Mouse (Mus musculus) liver, adult 2 months (tissue): ENCODE results near the gene Jak2. TPM values are rescaled to one million over a fixed set of nuclear protein-coding genes. Genes with fewer than 3 reads are reported as not detected.

Experiments used
- DNase-seq: peaks from one replicate; pipeline ENCODE4 v3.0.0-alpha.2; 2011; ENCODE audit warnings: low read depth, low spot score; ENCODE audit errors: extremely low read depth
- H3K27ac ChIP-seq: fragments of 200-500 bp; replicated peaks from 2 replicates; pipeline ENCODE4 v1.5.1; 2012; ENCODE audit warnings: low read depth, mild to moderate bottlenecking, control low read depth, inconsistent platforms, low read length; ENCODE audit not compliant: insufficient read depth
- H3K27me3 ChIP-seq: fragments of 200-500 bp; 2 replicates; pipeline ENCODE4 v1.6.1; 2012; ENCODE audit warnings: mild to moderate bottlenecking, moderate library complexity, low read length, inconsistent platforms; ENCODE audit not compliant: control insufficient read depth, insufficient read depth
- H3K36me3 ChIP-seq: fragments of 200-500 bp; 2 replicates; pipeline ENCODE4 v1.6.1; 2012; ENCODE audit warnings: low read length, inconsistent platforms; ENCODE audit not compliant: control insufficient read depth, insufficient read depth
- H3K4me1 ChIP-seq: fragments of 200-500 bp; 2 replicates; pipeline ENCODE4 v1.6.1; 2011; ENCODE audit warnings: low read length; ENCODE audit not compliant: control insufficient read depth, insufficient read depth
- H3K4me3 ChIP-seq: fragments of 200-500 bp; 2 replicates; pipeline ENCODE4 v1.5.1; 2011; ENCODE audit warnings: low read depth, mild to moderate bottlenecking, control low read depth, low read length, moderate library complexity; ENCODE audit not compliant: insufficient read depth
- H3K79me2 ChIP-seq: fragments of 200-500 bp; 2 replicates; pipeline ENCODE4 v1.6.1; 2012; ENCODE audit warnings: inconsistent platforms, mild to moderate bottlenecking, low read length, moderate library complexity; ENCODE audit not compliant: control insufficient read depth, insufficient read depth
- H3K9ac ChIP-seq: fragments of 200-500 bp; 2 replicates; pipeline ENCODE4 v1.6.1; 2012; ENCODE audit warnings: low read depth, mild to moderate bottlenecking, control low read depth, inconsistent platforms, low read length
- CTCF ChIP-seq: fragments of 200-500 bp; IDR thresholded peaks from 2 replicates; pipeline ENCODE4 v1.5.1; 2011; ENCODE audit warnings: low read depth, low read length, control low read depth
- POLR2A ChIP-seq: fragments of 200-500 bp; IDR thresholded peaks from 2 replicates; pipeline ENCODE4 v1.6.1; 2011; ENCODE audit warnings: low read length, control low read depth; ENCODE audit not compliant: insufficient read depth; ENCODE audit errors: extremely low read depth
- WGBS: fragments of 180-500 bp; shearing (Covaris S2); methylation state at CpG from one replicate; pipeline ENCODE4 v1.1.7; 2018; 5-methylcytosine and 5-hydroxymethylcytosine counted together
- polyA plus RNA-seq: library from polyadenylated mRNA; depleted of rRNA; stranded (reverse); fragments of >200 nt; gene quantifications from 2 replicates; pipeline ENCODE4 v1.2.3, GENCODE M21; 2012
- total RNA-seq: library from RNA; depleted of rRNA; stranded (reverse); fragments of >200 nt; gene quantifications from 2 replicates; pipeline ENCODE4 v1.2.3, GENCODE M21; 2014

Gene Jak2
- total and polyA plus RNA-seq, 2 experiments, result 2.1 to 13.0 TPM

DNA sequence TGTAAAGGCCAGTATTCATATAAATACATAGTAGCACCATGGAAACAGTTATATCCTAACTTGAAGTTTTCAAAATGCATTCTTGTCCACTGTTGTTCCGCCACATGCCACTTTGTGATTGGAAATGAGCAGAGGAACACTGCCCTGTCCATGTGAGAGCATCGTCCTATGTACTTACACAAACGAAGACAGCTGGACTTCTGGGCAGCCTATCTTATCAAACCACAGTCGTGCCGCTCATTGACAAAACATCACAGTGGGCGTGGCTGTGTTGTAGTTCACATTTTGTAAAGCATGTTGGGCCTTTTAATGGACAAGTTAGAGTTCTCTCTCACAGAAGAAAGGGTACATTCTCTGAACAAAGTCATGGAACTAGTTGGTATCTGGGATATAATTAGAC is 18.9 kb upstream of the Jak2 start:
- DNase-seq, result no peak
- H3K36me3 ChIP-seq, result no peaks in the 10 kb centered on the region
- no peaks in the 10 kb centered on the region for H3K4me1 ChIP-seq
- 74% methylated on average over 6 of the region's 6 CpGs for WGBS
- H3K27ac ChIP-seq, result no peak overlapping the region
- no peaks in the 10 kb centered on the region for H3K79me2 ChIP-seq
- H3K4me3 ChIP-seq, result no peak overlapping the region
- no peaks in the 10 kb centered on the region for H3K27me3 ChIP-seq
- TF ChIP-seq POLR2A, result no peak
- TF ChIP-seq CTCF, result no peak
- no peak overlapping the region for H3K9ac ChIP-seq

DNA sequence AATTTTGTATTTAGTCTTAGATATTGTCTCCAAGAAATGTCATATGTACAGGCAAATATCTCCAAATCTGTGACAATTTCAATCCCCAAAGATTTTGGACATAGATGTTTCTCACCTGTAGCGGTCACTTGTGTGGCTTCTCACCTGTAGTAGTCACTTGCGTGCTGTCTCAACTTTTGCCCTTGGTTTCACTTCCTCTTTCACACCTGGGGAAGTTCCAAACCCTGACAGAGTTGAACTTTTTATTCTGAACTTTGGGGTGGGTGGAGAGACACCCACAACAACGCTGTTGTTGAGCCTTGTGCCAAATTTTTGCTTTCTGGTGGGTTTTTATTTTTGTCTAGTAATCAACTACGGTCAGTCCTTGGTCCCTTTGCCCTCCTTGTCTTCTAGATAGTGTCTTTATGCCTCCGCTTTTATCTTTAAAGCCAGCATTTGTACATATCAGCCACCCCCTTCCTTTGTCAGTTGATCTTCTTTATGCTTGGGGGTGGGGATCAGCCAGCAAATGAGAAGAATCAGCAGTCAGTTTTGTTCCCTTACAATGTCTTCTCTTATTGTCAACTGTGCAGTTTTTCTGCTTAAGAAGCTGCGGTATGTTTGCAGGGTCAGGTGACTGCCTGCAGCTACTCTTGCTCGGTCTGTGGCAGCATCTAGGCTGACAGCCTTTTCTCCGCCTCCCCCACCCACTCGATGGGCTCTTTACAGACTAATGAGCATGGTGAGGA is 14.8 kb upstream of the Jak2 start:
- no peaks in the 10 kb centered on the region for H3K27me3 ChIP-seq
- no peaks in the 10 kb centered on the region for H3K79me2 ChIP-seq
- H3K27ac ChIP-seq, result no peak overlapping the region
- no peak for TF ChIP-seq POLR2A
- TF ChIP-seq CTCF, result no peak
- WGBS, result 67% methylated on average over 9 of the region's 9 CpGs
- H3K9ac ChIP-seq, result no peak overlapping the region
- no peaks in the 10 kb centered on the region; the same call in 1 of the 2 replicates for H3K4me1 ChIP-seq
- DNase-seq, result no peak
- H3K4me3 ChIP-seq, result no peak overlapping the region
- no peaks in the 10 kb centered on the region for H3K36me3 ChIP-seq

DNA sequence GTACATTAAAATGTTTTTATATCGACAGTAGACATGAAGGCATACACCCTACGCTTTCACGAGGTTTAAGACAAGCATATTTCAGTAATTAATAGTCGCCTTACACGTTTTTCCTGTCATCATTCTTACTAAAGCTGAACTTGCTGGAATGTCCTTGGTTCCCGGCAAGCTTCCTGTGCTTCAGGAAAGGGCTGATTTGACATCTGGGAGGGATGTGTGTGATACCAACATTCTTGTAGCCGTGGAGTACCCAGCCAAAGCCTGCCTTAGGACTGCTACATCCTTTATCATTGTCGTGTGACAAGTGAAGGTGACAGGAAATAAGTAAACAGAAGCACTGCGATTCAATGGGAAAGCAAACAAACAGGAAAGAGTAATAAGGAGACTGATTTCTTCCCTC is 13.5 kb upstream of the Jak2 start:
- no peak overlapping the region for H3K4me3 ChIP-seq
- no peak for TF ChIP-seq CTCF
- TF ChIP-seq POLR2A, result no peak
- no peaks in the 10 kb centered on the region for H3K79me2 ChIP-seq
- H3K27me3 ChIP-seq, result no peaks in the 10 kb centered on the region
- H3K27ac ChIP-seq, result no peak overlapping the region
- no peaks in the 10 kb centered on the region for H3K36me3 ChIP-seq
- 50% methylated on average over 9 of the region's 9 CpGs for WGBS
- peak; percentile 18 for DNase-seq
- no peak overlapping the region for H3K9ac ChIP-seq
- no peaks in the 10 kb centered on the region; the same call in 1 of the 2 replicates for H3K4me1 ChIP-seq

- WGBS, result 66% methylated on average over 7 of the region's 7 CpGs
- Histone ChIP-seq H3K9ac (no peak overlapping the region), H3K36me3 (no peaks in the 10 kb centered on the region), H3K79me2 (no peaks in the 10 kb centered on the region), H3K4me1 (no peaks in the 10 kb centered on the region; the same call in 1 of the 2 replicates), H3K27ac (no peak overlapping the region), H3K27me3 (no peaks in the 10 kb centered on the region), H3K4me3 (no peak overlapping the region)
- DNase-seq, result no peak
- TF ChIP-seq POLR2A (no peak), CTCF (no peak)
Observed at GRCm38 (mm10) chr19:29239513-29240235, 12.0 kb upstream of the Jak2 start.

- WGBS, result 36% methylated on average over 2 of the region's 2 CpGs
- H3K9ac ChIP-seq, result no peak overlapping the region
- no peaks in the 10 kb centered on the region for H3K79me2 ChIP-seq
Observed at GRCm38 (mm10) chr19:29240676-29241075, 11.0 kb upstream of the Jak2 start.

DNA sequence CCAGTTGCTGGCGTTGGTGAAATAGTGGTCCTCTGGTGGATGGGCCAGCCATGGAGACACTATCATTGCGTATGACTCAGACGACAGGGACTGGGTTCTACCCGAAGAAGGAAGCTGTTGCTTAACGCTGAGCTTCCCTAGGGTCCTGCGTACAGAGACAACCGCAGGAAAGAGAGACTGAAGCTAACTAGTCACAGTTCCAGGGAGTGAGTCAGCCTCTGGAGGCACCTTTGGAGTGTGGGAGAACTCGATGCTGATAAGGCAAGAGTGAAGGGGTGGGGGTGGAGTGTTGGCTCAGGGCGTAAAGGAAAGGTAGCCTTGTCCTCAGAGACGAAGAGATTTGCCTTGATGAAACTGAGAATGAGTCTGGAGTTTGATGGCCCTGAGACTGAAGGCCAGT is 10.0 kb upstream of the Jak2 start:
- TF ChIP-seq CTCF (no peak), POLR2A (no peak)
- Histone ChIP-seq H3K27me3 (no peaks in the 10 kb centered on the region), H3K4me1 (no peaks in the 10 kb centered on the region; the same call in 1 of the 2 replicates), H3K27ac (no peak overlapping the region), H3K4me3 (no peak overlapping the region), H3K36me3 (no peaks in the 10 kb centered on the region), H3K79me2 (no peaks in the 10 kb centered on the region), H3K9ac (no peak overlapping the region)
- no peak for DNase-seq
- 66% methylated on average over 10 of the region's 10 CpGs for WGBS

More at GRCm38 (mm10) chr19:29240676-29241075, 11.0 kb upstream of the Jak2 start:
- Histone ChIP-seq H3K4me3 (no peak overlapping the region), H3K36me3 (no peaks in the 10 kb centered on the region), H3K27me3 (no peaks in the 10 kb centered on the region), H3K4me1 (no peaks in the 10 kb centered on the region; the same call in 1 of the 2 replicates), H3K27ac (no peak overlapping the region)
- DNase-seq, result no peak
- no peak for TF ChIP-seq CTCF
